Mouse (Mus musculus) effector memory CD4-positive, alpha-beta T cell, adult 5 months (primary cell): ENCODE data around the gene Olfr748. TPM values are rescaled to one million over a fixed set of nuclear protein-coding genes. Genes with fewer than 3 reads are reported as not detected.

ENCODE experiments used
- polyA plus RNA-seq: library from polyadenylated mRNA; unstranded; fragments of 100-300 nt; shearing (Covaris generic); gene quantifications from one replicate; pipeline ENCODE4 v1.2.1, GENCODE M21; 2017

Gene Olfr748
- polyA plus RNA-seq, result 0.14 TPM

DNA sequence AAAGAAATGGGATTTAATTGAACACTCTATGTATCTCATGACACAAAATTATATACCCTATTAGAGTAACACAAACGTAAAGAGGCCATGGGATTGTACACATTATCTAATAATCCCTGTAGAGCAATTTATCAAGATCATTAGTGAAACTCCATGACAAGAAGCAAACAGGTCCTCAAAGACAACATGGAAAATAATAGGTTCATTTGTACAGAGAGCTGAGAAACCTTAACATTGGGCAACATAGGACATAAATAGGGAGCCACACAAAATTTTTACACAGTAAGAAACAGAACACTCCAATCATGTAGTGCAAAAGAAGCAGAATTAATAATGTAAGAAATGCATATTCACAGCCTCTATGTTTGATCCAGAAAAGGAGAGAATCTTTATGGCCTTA is at the start of gene Olfr748:
TSS of gene Olfr748 (plus strand) at position 301 of the 400 bp plus-strand sequence.

DNA sequence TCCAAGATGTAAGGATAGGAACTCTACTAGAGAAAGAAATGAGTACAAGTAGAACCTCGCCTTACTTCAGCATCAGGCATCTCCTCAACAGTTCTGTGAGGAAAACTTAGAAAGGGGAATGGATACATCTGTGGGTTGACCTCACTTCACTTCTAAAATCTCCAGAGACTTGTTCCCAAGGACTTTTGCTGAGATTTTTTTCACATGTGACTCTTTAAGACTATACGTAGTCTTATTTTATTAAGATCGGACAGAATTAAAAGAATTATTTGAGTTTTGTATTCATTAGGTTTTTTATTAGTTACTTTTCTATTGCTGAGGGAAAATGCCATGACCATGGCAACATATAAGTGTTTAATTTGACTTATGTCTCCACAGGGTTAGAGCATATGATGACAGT is 14.1 kb upstream of the Olfr748 start, which contains the start of gene Olfr747:
TSS of gene Olfr747 (minus strand) at position 101 of the 400 bp plus-strand sequence.

DNA sequence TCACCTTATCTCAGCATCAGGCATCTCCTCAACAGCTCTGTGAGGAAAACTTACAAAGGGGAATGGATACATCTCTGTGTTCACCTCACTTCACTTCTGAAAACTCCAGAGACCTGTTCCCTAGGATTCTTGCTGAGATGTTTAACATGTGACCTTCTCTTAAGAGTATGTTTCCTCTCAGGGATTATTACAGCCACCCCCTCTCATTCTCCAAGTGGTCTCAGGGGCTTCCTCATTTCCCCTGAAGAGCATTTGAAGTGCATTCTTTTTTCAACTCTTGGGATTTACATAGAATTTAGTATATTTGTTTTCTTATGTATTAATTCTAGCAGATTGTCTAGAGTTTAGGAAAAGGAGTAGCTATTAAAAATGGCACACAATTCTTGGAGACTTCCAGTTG is 37.8 kb downstream of the Olfr748 start, which contains the start of gene Olfr749:
TSS of gene Olfr749 (minus strand) at position 101 of the 400 bp plus-strand sequence.

Other genes starting within 250 kb of the Olfr748 start
- not detected for gene Olfr741, start 234.6 kb upstream of the Olfr748 start, polyA plus RNA-seq
- gene Olfr742, start 203.8 kb upstream of the Olfr748 start, polyA plus RNA-seq, result not detected
- gene Olfr743, start 185.5 kb upstream of the Olfr748 start, polyA plus RNA-seq, result not detected
- gene Olfr744, start 92.5 kb upstream of the Olfr748 start, polyA plus RNA-seq, result not detected
- gene Olfr745, start 68.0 kb upstream of the Olfr748 start, polyA plus RNA-seq, result not detected
- not detected for gene Olfr746, start 60.3 kb upstream of the Olfr748 start, polyA plus RNA-seq
- gene Olfr747, start 14.2 kb upstream of the Olfr748 start, polyA plus RNA-seq, result not detected
- 0.37 TPM for gene Olfr749, start 37.7 kb downstream of the Olfr748 start, polyA plus RNA-seq
- gene Ttc5, start 78.1 kb downstream of the Olfr748 start, polyA plus RNA-seq, result 67.1 TPM
- not detected for gene Ccnb1ip1, start 100.4 kb downstream of the Olfr748 start, polyA plus RNA-seq
- gene Parp2, start 100.5 kb downstream of the Olfr748 start, polyA plus RNA-seq, result 49.1 TPM
- gene Tep1, start 163.2 kb downstream of the Olfr748 start, polyA plus RNA-seq, result 12.7 TPM
- gene Klhl33, start 190.1 kb downstream of the Olfr748 start, polyA plus RNA-seq, result 0.15 TPM
- 86.7 TPM for gene Osgep, start 217.5 kb downstream of the Olfr748 start, polyA plus RNA-seq
- gene Apex1, start 217.6 kb downstream of the Olfr748 start, polyA plus RNA-seq, result 33.7 TPM
- gene Pip4p1, start 223.5 kb downstream of the Olfr748 start, polyA plus RNA-seq, result 126 TPM
- gene Pnp, start 223.7 kb downstream of the Olfr748 start, polyA plus RNA-seq, result 34.9 TPM
- gene Gm49342, start 237.1 kb downstream of the Olfr748 start, polyA plus RNA-seq, result not detected
- gene Pnp2, start 248.6 kb downstream of the Olfr748 start, polyA plus RNA-seq, result not detected